Mouse (Mus musculus) embryo, embryonic 11.5 days (tissue): ENCODE data around the gene 1700001C02Rik.

Source experiments
- DNase-seq: peaks from one replicate; pipeline ENCODE4 v3.0.0-alpha.2; 2012; ENCODE audit warnings: low read depth, low spot score

1700001C02Rik gene

GRCm38 (mm10) chr5:30465861-30466260 lies at the start of gene 1700001C02Rik:
Gene 1700001C02Rik (plus strand): TSS chr5:30466047.
- DNase-seq, result no peak

GRCm38 (mm10) chr5:30416665-30417064 lies 49.2 kb upstream of the 1700001C02Rik start:
- no peak for DNase-seq

GRCm38 (mm10) chr5:30423121-30423520 lies 42.7 kb upstream of the 1700001C02Rik start:
- DNase-seq, result no peak

DNA sequence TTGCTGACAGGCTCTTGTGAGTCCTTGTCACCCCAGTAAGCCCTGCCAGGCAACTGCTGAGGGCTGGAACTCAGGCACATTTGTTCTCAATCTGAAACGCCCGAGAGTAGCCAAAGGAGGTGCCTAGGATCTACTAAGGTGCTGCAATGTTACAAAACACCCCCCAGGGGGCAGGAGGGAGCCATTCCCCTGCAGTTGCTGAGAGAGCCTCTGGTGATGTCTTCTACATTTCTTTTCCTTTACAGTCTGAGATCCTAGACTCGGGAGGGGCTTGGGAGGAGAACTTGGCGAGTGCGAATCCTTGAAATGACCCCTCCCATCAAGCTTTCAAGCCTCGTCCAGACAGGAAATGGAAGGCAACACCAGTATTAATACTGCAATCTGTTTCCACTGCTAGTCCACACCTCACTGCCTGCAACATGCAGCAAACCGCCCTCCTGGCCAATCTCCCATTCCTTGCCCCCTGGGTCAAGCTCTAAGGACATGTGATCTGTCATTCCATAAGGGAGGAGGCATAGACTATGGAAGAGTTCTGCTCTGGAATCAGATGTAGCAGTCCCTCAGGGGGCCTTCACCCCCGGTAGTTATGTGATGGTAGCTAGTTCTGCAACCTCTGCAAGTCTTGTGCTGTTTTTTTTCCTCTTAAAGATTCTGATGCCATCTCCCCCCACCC lies 42.1 kb upstream of the 1700001C02Rik start:
- peak; percentile 27 for DNase-seq

DNA sequence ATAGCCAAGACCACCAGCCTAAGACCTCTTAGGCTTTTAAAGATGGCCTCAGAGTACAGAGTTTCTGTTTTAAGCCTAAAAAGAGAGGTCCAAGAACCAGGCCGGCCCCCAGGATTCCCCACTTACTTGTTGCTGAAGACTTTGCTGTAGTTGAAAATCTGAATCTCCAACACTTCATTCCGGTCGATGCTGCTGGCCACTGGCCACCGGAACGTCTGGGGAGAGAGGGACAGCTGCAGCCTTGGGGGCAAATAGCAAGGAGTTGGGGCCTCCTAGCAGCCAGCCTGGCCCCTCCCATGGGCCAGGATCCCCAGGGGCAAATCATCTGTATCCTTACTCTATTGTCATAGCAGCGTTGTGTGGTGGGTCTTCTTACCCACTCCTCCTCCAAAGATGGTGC lies 38.4 kb upstream of the 1700001C02Rik start:
- DNase-seq, result no peak

GRCm38 (mm10) chr5:30438931-30439330 lies 26.9 kb upstream of the 1700001C02Rik start:
- no peak for DNase-seq

DNA sequence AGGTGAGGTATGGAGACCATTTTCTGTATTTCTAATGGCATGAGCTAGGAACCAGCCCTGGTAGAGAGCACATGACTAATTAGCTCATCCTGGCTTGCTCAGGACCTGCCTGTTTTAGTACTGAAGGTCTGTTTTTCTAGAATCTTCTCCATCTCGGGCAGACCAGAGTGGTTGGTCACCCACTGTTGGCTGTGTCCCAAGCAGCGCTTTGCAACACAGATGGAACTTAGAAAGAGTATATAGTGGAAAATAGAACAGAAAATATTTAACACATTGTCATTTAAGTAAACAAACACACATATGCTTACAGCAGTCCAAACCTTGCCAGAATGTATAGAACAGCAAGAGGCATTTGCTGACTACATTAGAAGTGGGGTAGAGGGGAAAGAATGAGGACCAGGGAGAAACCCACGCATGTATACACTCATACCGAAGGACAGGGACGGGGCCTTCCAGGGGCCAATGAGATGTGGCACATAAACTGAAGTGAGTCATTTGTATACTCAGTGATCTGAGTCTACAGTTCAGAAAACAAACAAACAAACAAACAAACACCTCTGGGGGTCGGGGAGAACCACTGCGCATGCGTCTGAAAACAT lies 25.4 kb upstream of the 1700001C02Rik start:
- DNase-seq, result no peak

- DNase-seq, result no peak
Measured at GRCm38 (mm10) chr5:30442196-30442595, 23.7 kb upstream of the 1700001C02Rik start.

DNA sequence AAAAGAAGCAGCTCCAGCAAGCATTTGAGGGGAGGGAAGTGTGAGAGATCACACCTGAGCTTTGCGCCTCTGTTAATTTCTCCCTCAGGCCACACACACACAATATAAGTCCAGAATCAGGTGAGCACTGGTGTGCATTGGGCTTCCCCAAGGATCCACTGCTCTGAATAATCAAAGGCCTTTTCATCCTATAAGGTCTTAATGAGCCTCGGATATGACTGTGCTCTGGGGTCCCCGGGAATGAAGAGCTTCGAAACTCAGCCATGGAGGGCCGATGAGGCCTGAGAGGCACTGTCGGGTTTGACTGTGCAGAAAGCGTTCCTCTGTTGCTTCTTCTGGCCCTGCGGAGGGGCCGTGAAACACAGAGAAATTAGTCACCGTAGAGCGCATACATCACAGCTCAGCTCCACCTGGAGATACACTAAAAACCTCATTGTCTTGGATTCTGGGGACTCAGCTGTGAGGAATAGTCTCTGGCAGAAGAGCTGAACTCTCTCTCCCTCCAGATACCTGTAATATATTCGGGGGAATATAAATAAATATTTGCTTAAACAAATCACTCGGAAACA lies 21.4 kb upstream of the 1700001C02Rik start:
- DNase-seq, result no peak

DNA sequence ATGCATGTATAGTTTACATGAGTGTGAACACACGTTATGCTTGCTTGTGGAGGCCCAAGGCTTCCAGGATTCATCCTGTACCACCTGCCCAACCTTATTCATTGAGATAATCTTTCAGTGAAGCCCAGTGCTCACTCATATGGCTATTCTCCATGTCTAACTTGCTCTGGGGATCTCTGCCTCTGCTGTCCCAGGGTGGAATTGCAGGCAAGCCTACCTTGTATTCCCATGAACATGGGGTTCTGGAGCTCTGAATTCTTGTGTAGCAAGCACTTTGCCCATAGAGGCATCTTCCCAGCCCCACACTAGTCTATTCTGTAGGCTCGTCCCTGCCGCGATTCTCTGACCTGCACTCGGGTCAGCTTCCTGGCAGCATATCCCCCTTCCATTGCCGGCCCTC lies 9.8 kb upstream of the 1700001C02Rik start:
- no peak for DNase-seq

DNA sequence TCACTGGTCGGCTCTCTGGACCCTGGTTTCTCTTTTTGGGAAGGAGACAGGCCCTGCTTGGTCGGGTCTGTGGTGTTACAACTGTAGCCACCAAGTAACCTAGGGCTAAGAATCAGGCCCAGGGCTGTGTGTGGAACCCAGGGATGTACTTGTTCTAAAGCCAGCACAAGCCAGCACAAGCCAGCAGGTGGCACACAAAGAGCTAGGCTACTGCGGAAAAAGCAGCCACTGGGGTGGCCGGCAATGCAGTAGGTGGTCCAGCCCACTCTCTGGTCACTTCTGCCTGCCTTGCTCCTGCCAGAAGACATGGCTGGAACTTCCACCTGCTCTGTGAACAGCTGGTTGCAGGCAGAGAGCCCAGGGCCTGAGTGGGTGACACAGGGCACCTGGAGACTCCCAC lies 5.7 kb upstream of the 1700001C02Rik start:
- DNase-seq, result no peak

- DNase-seq, result no peak
Measured at GRCm38 (mm10) chr5:30461821-30462220, 4.0 kb upstream of the 1700001C02Rik start, which contains the start of gene Otof. Gene Otof (minus strand): TSS chr5:30461932.

DNA sequence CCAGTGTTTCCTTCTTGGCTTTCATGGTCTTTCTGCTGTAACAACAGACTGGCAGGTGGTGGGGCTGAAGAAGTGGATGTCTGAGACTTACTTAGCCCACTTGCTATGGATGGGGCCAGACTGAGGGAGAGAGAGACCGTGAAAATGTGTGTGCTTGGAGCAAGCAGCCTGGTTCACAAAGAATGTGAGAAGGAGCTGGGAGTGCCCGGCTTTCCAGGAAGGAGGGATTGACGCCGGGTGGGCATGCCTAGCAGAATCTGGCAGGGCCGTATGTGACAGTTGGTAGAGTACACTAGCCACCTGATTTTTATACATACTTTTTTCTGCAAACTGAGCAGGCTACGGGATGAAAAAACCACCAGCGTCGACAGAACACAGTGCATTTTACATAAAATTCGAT lies 468 bp downstream of the 1700001C02Rik start:
- DNase-seq, result no peak

DNA sequence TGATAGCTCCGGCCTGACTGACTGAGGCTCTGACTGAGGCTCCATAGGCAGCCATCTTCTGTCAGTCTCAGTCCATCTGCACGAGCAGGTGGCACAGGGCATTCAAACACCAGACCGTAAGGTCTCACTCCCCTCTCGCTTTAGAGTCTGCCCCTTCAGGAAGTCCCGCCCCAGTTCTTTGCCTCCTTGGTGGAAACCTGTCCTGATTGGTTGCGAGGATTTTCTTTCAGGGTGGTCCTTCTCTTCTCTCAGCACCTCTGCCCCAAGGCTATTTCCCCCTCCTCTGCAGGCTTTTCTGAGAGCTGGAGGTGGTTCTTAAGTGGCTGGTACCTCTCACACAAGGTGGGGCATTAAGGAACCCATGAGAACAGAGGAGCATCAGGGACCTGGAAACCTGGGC lies 4.6 kb downstream of the 1700001C02Rik start:
- DNase-seq, result no peak

DNA sequence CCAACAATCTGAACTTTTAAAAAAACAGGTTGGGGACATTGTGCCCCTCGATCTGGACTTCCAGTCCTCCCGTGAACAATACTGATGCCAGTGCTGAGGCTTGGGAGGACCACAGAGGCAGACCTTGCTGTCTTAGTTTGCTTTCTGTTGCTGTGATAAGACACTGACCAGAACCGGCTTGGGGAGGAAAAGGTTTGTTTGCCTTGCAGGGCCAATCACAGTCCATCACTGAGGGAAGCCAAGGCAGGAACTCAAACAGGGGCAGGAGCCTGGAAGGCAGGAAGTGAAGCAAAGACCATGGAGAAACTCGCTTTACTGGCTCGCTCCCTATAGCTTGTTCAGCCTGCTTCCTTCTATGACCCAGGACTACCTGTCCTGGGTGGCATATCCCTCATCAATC lies 6.3 kb downstream of the 1700001C02Rik start:
- no peak for DNase-seq

DNA sequence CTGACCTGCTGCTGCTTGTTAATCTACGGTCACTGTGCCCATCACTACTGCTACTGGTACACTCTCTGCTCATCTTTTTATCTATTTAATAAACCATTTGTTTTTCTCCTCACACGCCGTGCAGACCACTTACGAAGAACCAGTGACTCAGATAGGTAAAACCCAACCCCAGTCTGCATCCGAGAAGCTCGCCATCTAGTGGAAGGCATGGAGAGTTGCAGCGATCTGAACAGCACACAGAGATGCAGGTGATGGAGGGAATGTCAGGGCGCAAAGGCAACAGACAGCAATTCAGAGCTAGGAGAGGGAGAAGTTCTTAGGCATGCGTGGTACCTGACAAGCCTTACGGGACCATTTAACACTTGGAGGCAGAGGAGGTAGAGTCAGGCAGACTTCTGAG lies 10.7 kb downstream of the 1700001C02Rik start:
- DNase-seq, result no peak

GRCm38 (mm10) chr5:30482319-30482718 lies 16.5 kb downstream of the 1700001C02Rik start:
- peak; percentile 55 for DNase-seq

- no peak for DNase-seq
Measured at GRCm38 (mm10) chr5:30483533-30483932, 17.7 kb downstream of the 1700001C02Rik start.

DNA sequence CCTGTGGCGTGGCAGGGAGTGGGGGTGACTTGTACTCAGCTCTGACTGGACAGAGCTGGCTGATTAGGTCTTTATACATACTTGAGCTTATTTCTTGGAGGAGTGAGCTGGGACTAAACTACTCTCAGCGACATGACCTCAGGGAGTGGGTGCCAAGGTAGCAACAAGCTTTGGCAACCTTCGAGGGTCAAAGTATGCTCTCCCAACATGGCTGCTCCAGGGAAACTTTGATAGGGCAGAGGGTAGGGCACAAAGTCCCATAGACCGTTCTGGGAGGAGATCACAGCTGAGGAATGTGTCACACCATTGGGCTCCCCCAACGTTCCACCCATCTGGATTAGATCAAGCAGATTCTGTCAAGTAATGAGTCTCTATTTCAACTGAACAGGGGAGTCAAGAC lies 18.7 kb downstream of the 1700001C02Rik start:
- no peak for DNase-seq

DNA sequence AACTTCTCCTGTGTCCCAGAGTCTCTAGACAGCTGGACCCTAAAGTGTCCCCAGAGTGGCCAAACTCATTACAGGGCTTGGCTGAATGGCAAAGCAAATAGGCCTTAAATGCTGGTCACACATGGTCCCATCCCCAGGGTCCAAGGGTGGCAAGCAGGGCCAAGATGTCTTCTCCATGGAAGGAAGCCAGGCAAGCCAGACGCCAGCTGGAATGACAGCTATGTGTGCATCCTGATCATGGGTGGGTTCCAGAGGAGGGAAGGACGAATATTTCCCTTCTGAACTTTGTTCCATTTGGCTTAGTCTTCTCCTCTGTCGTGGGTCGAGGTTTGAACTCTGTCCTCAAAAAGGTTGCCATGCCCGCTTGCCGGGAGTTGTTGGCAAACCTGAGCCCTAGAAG lies 19.3 kb downstream of the 1700001C02Rik start:
- no peak for DNase-seq

- no peak for DNase-seq
Measured at GRCm38 (mm10) chr5:30490215-30490614, 24.4 kb downstream of the 1700001C02Rik start.

DNA sequence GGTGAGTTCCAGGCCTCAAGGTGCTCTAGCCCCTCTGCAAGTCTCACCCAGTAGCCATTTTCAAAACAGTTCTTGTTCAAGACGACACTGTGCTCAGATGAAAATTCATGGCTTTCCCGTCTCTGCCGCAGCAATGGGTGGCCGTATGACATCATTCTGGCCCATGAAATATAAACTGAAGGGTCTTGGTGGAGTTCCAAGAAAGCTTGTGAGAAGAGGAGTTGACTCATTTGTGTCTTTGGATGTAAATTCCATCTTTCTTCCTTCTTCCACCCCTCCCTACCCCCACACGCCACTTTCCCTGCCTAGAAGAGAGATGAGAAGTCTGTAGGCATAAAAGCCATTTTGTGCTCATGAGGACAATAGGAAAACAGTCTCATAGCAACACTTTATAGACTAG lies 25.0 kb downstream of the 1700001C02Rik start:
- no peak for DNase-seq

- no peak for DNase-seq
Measured at GRCm38 (mm10) chr5:30493723-30494122, 27.9 kb downstream of the 1700001C02Rik start.
